Mouse (Mus musculus): ENCODE measurements around the gene Mindy4. TPM values are rescaled to one million over a fixed set of nuclear protein-coding genes. Genes with fewer than 3 reads are reported as not detected.

Gene Mindy4
- polyA plus RNA-seq, 1 experiment, result not detected

GRCm38 (mm10) chr6:55300704-55301103 is 97.5 kb downstream of the Mindy4 start:
- no peak for TF ChIP-seq GATA1 (IDR thresholded peaks at IDR 0.05; ENCODE audit: low read length)

DNA sequence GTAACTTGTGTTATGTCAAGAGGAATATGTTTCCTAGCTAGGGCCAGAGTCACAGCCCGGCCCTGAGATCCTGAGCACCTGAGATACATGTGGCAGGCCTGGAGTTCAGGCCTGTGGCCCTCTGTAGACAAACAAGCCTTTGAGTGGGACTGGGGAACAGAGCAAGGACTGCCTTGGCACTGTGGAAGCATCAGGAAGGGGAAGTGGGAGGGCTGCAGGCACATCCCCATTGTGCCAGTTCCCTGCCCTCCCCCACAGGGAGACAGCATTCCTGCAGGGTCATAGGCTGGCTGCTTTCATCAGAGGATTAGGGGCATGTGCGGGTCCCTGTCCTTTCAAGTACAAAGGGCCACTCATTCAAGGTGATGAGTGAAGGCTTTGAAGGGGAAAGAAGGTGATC is 107.0 kb downstream of the Mindy4 start:
- no peak for TF ChIP-seq GATA1 (IDR thresholded peaks at IDR 0.05; ENCODE audit: low read length)

DNA sequence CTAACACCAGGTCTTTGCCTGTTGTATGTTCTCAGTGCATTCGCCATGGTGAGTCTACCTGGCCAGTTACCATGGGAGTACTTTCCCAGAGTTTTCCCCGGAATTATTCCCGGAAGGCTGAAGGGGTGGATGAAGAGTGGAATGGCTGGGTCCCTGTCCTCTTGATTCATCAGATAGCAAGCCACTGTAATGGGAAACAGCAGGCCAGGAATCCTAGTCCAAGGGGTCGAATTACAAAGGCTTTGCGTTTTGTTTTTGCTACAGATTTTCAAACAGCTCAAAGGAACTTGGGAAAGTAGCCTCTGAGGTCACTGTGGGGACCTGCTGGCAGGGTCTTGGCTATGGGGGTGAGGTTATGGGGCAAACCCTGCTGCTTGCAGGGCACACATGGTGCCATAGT is 108.8 kb downstream of the Mindy4 start:
- no peak for TF ChIP-seq GATA1 (IDR thresholded peaks at IDR 0.05; ENCODE audit: low read length)

GRCm38 (mm10) chr6:55313893-55314292 is 110.7 kb downstream of the Mindy4 start:
- no peak for TF ChIP-seq GATA1 (IDR thresholded peaks at IDR 0.05; ENCODE audit: low read length)

GRCm38 (mm10) chr6:55314628-55315027 is 111.4 kb downstream of the Mindy4 start:
- TF ChIP-seq GATA1 (IDR thresholded peaks at IDR 0.05; ENCODE audit: low read length), result no peak

GRCm38 (mm10) chr6:55318597-55318996 is 115.4 kb downstream of the Mindy4 start:
- no peak for TF ChIP-seq GATA1 (IDR thresholded peaks at IDR 0.05; ENCODE audit: low read length)

GRCm38 (mm10) chr6:55319585-55320551 is 116.7 kb downstream of the Mindy4 start:
- TF ChIP-seq GATA1 (IDR thresholded peaks at IDR 0.05; ENCODE audit: low read length), result no peak

GRCm38 (mm10) chr6:55320894-55321293 is 117.7 kb downstream of the Mindy4 start:
- TF ChIP-seq GATA1 (IDR thresholded peaks at IDR 0.05; ENCODE audit: low read length), result no peak

DNA sequence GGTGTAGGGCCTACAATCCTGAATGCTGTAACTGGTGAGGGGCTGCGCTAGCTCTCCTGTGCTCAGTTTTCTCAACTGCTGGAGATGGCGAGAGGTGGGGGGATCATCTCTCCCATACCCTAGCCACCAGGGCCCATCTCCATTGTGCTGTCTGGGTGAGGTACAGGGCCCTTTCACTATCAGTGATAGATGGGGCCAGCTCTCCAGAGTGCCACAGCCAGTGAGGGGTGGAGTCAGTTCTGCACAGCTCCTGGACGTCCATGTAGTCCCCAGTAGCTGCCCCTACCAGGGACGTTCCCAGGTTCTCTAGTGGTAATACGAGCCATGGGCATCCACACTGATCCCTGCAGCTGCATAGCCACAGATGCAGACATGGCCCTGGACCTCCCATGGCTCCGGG is 118.3 kb downstream of the Mindy4 start:
- TF ChIP-seq GATA1 (IDR thresholded peaks at IDR 0.05; ENCODE audit: low read length), result no peak

DNA sequence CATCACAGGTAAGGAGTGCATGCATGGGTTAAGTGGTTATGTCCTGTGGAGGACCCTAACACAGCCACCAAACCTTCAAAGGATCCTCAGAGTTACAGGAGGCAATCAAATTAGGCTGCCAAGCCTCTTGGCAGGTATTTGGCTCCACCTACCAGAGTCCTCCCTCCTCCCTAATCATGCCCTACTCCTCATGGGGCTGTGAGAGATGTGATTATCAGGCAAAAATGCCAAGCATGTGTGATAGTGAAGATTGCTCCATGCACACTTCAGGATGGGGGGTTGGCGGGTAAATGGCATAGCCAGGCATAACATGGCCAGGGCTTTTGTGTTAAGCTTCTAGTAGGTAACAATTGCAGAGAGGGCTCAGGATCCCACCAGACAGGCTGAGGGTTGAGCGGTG is 119.8 kb downstream of the Mindy4 start:
- no peak for TF ChIP-seq GATA1 (IDR thresholded peaks at IDR 0.05; ENCODE audit: low read length)

- no peak for TF ChIP-seq GATA1 (IDR thresholded peaks at IDR 0.05; ENCODE audit: low read length)
Observed at GRCm38 (mm10) chr6:55323908-55324634, 120.9 kb downstream of the Mindy4 start.

DNA sequence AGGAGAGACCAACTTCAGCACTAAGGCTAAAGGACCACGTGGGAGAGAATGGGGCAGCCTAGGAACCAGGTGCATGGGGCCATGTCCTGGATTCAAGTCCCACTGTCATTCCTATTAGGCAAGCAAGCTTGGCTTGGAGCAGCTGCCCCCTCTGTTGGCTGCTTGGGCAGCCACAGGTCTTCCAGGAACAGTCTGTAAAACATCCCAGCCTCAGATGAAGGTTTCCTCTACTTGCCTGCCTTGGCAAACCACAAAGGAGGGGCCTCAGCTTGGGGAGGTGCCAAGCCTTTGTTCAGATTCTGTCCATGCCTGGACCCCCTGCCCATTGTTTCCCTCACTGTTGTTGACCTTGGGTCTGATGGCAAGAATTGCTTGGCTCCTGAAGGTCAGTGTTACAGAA is 121.6 kb downstream of the Mindy4 start:
- no peak for TF ChIP-seq GATA1 (IDR thresholded peaks at IDR 0.05; ENCODE audit: low read length)

- no peak for TF ChIP-seq GATA1 (IDR thresholded peaks at IDR 0.05; ENCODE audit: low read length)
Observed at GRCm38 (mm10) chr6:55326299-55326698, 123.1 kb downstream of the Mindy4 start.

DNA sequence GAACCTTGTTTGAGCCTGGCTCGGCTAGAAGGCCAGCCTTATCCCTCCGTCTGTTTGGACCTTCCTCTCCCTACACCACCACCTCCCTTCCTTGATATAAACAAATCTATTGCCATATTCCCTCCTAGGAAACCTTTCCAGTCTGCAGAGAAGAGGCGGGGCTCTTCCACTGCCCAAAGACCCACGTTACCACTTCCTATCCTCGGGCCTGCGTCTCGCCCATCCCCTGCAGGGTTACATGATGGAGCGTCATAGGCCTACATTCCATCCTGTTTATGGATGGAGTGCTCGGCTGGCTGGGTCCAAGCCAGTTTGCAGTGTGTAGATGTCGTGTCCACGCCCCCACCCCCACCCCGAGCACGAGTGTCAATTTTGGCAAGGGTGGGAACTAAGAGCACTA is 124.1 kb downstream of the Mindy4 start:
- TF ChIP-seq GATA1 (IDR thresholded peaks at IDR 0.05; ENCODE audit: low read length), result no peak

GRCm38 (mm10) chr6:55328179-55328578 is 125.0 kb downstream of the Mindy4 start:
- no peak for TF ChIP-seq GATA1 (IDR thresholded peaks at IDR 0.05; ENCODE audit: low read length)

GRCm38 (mm10) chr6:55331315-55331714 is 128.1 kb downstream of the Mindy4 start:
- TF ChIP-seq GATA1 (IDR thresholded peaks at IDR 0.05; ENCODE audit: low read length), result no peak
